Mouse (Mus musculus) midbrain, embryonic 12.5 days (tissue): ENCODE data around the gene Flot2. TPM values are rescaled to one million over a fixed set of nuclear protein-coding genes. Genes with fewer than 3 reads are reported as not detected.

Source experiments
- ATAC-seq: fragments of 200-750 bp; cut with Nextera tagmentation; 2 replicates; pipeline ENCODE4 v1.8.0; 2017; ENCODE audit warnings: low read depth, moderate TSS enrichment, moderate library complexity; ENCODE audit not compliant: low FRiP score
- H3K27ac ChIP-seq: fragments of 300-500 bp; sonication (generic); replicated peaks from 2 replicates; pipeline ENCODE4 v1.5.1; 2016; ENCODE audit warnings: mild to moderate bottlenecking
- H3K27me3 ChIP-seq: fragments of 300-500 bp; sonication (generic); 2 replicates; pipeline ENCODE4 v1.6.1; 2016; ENCODE audit warnings: mild to moderate bottlenecking
- H3K36me3 ChIP-seq: fragments of 300-500 bp; sonication (generic); 2 replicates; pipeline ENCODE4 v1.6.1; 2016
- H3K4me1 ChIP-seq: fragments of 300-500 bp; sonication (generic); 2 replicates; pipeline ENCODE4 v1.6.1; 2016
- H3K4me2 ChIP-seq: fragments of 300-500 bp; sonication (generic); replicated peaks from 2 replicates; pipeline ENCODE4 v1.6.1; 2016; ENCODE audit warnings: mild to moderate bottlenecking, moderate library complexity
- H3K4me3 ChIP-seq: fragments of 300-500 bp; sonication (generic); 2 replicates; pipeline ENCODE4 v1.5.1; 2016; ENCODE audit warnings: mild to moderate bottlenecking
- H3K9ac ChIP-seq: fragments of 300-500 bp; sonication (generic); replicated peaks from 2 replicates; pipeline ENCODE4 v1.6.1; 2016; ENCODE audit warnings: mild to moderate bottlenecking, moderate library complexity
- H3K9me3 ChIP-seq: fragments of 300-500 bp; sonication (generic); 2 replicates; pipeline ENCODE4 v1.6.1; 2016; ENCODE audit warnings: mild to moderate bottlenecking
- WGBS: fragments of 180-500 bp; shearing (Covaris S2); methylation state at CpG from one replicate; pipeline ENCODE4 v1.1.7; 2016; 5-methylcytosine and 5-hydroxymethylcytosine counted together
- microRNA counts: library from miRNA; unstranded; fragments of <30 nt; microRNA quantifications from one replicate; lab custom pipeline; 2017
- microRNA-seq: library from miRNA; unstranded; fragments of <30 nt; microRNA quantifications from one replicate; pipeline ENCODE4, GENCODE M21; 2017
- polyA plus RNA-seq: library from polyadenylated mRNA; unstranded; fragments of >200 nt; fragmentation: Nextera tagmentation; extraction: Ambion mirVana; gene quantifications from 2 replicates; pipeline ENCODE4 v1.2.1, GENCODE M21; 2016

Flot2 gene
- polyA plus RNA-seq, 1 experiment from 2014 or later: 67.0 TPM

GRCm38 (mm10) chr11:78087756-78088281 lies 50.1 kb downstream of the Flot2 start:
- 76% methylated on average over 5 of the region's 5 CpGs for WGBS
- no peak overlapping the region for H3K27ac ChIP-seq

DNA sequence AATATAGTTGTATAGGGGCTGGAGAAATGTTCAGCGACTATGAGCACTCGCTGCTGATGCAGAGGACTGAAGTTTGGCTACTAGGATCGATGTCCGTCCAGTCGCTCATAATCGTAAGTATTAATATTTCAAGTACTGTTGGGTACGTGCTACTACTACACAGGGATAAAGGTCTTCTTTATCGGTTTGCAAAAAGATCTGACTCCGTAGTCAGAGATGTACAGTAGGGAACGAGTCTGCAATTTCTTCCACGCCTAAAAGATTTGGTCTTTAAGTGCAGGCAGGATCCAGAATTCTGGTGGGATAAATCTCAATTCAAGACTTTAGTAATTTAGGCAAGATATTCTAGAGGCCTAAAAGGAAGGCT lies 56.4 kb downstream of the Flot2 start:
- 59% methylated on average over 11 of the region's 11 CpGs for WGBS
- no peak for ATAC-seq
- no peaks in the 10 kb centered on the region for H3K9me3 ChIP-seq
- peak overlapping the region; percentile 83; the same call in 1 of the 2 replicates for H3K27ac ChIP-seq
- peaks cover 24% of the 10 kb centered on the region for H3K4me1 ChIP-seq
- H3K27me3 ChIP-seq: 0 out of 2 replicates have a peak, but pooled peaks cover 3% of the 10 kb centered on the region
- H3K9ac ChIP-seq: peak overlapping the region; percentile 87; the same call in 1 of the 2 replicates
- H3K4me2 ChIP-seq: peak overlapping the region; percentile 86
- H3K36me3 ChIP-seq: no peaks in the 10 kb centered on the region
- H3K4me3 ChIP-seq: peak overlapping the region; percentile 80

More at GRCm38 (mm10) chr11:78087756-78088281, 50.1 kb downstream of the Flot2 start:
- Histone ChIP-seq H3K4me3 (no peak overlapping the region), H3K9ac (no peak overlapping the region), H3K4me1 (no peaks in the 10 kb centered on the region), H3K36me3 (no peaks in the 10 kb centered on the region), H3K9me3 (no peaks in the 10 kb centered on the region), H3K27me3 (peaks cover 13% of the 10 kb centered on the region), H3K4me2 (no peak overlapping the region)
- ATAC-seq: no peak

DNA sequence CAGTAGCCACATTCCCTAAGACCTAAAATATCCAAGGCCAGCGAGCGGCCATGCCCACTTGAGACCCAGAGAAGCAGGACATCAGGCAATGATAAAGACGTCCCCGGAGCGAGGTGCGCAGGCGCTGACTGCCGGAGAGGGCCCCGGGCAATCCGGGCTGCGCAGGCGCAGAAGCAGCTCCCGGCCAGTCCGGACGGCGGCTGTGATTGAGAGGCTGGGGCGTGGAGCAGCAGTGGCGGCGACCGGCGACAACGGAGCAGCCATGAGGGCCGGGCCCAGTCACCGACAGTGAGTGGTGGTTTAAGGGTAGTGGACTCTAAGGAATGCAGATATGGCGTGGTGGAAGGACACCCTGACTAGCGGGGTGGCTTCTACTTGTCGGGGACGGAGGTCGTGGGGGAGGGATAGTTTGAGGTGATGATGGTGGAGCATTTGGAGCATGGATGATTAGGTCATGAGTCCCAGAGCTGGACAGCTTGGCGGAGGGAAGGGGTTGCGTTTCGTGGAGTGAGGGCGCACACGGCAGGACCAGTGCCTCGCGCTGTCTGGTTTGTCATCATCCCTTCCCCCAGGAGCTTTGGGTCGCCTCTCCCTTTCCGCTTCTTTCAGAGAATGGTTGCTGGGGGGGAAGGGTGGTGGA lies 56.9 kb downstream of the Flot2 start, which contains the start of gene Fam222b:
TSS of gene Fam222b (plus strand) at position 157 of the 640 bp plus-strand sequence.
- Histone ChIP-seq H3K4me1 (peaks cover 24% of the 10 kb centered on the region), H3K4me3 (peak within 1 kb of the TSS; percentile 80), H3K36me3 (no peaks in the 10 kb centered on the region), H3K4me2 (peak within 1 kb of the TSS; percentile 86), H3K27ac (peak within 1 kb of the TSS; percentile 83), H3K9ac (peak within 1 kb of the TSS; percentile 87), H3K9me3 (no peaks in the 10 kb centered on the region), H3K27me3 (0 out of 2 replicates have a peak, but pooled peaks cover 3% of the 10 kb centered on the region)
- WGBS: under 1% methylated on average over 38 of the region's 38 CpGs
- ATAC-seq: peak; percentile 90

- 0 out of 2 replicates have a peak, but pooled peaks cover 3% of the 10 kb centered on the region for H3K27me3 ChIP-seq
- peaks cover 24% of the 10 kb centered on the region for H3K4me1 ChIP-seq
- H3K4me2 ChIP-seq: peak overlapping the region; percentile 86
- WGBS: 25% methylated on average over 5 of the region's 5 CpGs
- no peaks in the 10 kb centered on the region for H3K36me3 ChIP-seq
- H3K27ac ChIP-seq: peak overlapping the region; percentile 83
- H3K4me3 ChIP-seq: peak overlapping the region; percentile 80
- ATAC-seq: peak; percentile 41; the same call in 1 of the 2 replicates
- no peaks in the 10 kb centered on the region for H3K9me3 ChIP-seq
- H3K9ac ChIP-seq: peak overlapping the region; percentile 87
These were observed 57.4 kb downstream of the Flot2 start for GRCm38 (mm10) chr11:78095144-78095516.

DNA sequence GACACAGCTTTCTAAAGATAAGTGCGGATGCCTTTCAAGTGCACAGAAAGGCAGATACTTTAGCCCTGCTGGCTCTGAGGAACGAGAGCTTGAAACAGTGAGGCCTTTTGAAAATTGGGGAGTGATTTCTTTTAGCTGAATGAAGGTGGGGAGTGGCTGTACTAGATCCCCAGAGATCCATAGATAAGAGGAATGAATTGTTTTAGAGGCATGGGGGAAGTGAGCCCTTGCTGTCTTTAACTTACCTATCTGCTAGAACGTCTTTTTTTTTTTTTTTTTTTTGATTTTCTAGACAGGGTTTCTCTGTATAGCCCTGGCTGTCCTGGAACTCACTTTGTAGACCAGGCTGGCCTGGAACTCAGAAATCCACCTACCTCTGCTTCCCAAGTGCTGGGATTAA lies 59.3 kb downstream of the Flot2 start:
- no peak overlapping the region for H3K4me3 ChIP-seq
- H3K4me1 ChIP-seq: peaks cover 24% of the 10 kb centered on the region
- 63% methylated on average over 3 of the region's 3 CpGs for WGBS
- peak overlapping the region; percentile 87; the same call in 1 of the 2 replicates for H3K9ac ChIP-seq
- no peak for ATAC-seq
- no peaks in the 10 kb centered on the region for H3K36me3 ChIP-seq
- H3K27ac ChIP-seq: no peak overlapping the region
- H3K4me2 ChIP-seq: peak overlapping the region; percentile 86
- H3K9me3 ChIP-seq: no peaks in the 10 kb centered on the region
- H3K27me3 ChIP-seq: 0 out of 2 replicates have a peak, but pooled peaks cover 3% of the 10 kb centered on the region

- Histone ChIP-seq H3K9ac (no peak overlapping the region), H3K9me3 (no peaks in the 10 kb centered on the region), H3K4me1 (peaks cover 17% of the 10 kb centered on the region), H3K36me3 (peaks cover 3% of the 10 kb centered on the region; the same call in 1 of the 2 replicates), H3K27me3 (no peaks in the 10 kb centered on the region), H3K4me3 (no peak overlapping the region), H3K4me2 (no peak overlapping the region), H3K27ac (no peak overlapping the region)
- no peak for ATAC-seq
- WGBS: 91% methylated on average over 11 of the region's 11 CpGs
These were observed 63.0 kb downstream of the Flot2 start for GRCm38 (mm10) chr11:78100746-78101145.

DNA sequence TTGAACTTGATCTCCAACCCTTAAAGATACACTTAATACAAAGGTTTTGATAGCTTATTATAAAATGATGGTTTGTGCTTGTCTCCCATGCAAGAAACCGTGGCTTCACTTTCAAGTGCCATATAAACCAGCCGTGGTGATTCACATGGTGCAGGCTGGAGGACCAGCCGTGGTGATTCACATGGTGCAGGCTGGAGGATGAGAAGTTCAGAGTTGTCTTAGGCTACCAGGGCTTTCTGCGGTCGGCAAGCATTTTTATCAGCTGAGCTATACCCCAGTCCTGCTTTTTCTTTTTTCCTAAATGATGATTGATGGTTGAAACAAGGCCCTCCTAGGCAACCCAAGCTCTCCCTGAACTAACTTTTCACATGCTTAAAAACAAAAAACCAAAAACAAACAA lies 64.4 kb downstream of the Flot2 start:
- H3K36me3 ChIP-seq: peaks cover 13% of the 10 kb centered on the region
- H3K9ac ChIP-seq: no peak overlapping the region
- H3K4me1 ChIP-seq: peaks cover 4% of the 10 kb centered on the region
- no peak overlapping the region for H3K4me3 ChIP-seq
- no peak overlapping the region for H3K27ac ChIP-seq
- WGBS: 90% methylated on average over 5 of the region's 5 CpGs
- no peak for ATAC-seq
- no peaks in the 10 kb centered on the region for H3K27me3 ChIP-seq
- H3K4me2 ChIP-seq: no peak overlapping the region
- H3K9me3 ChIP-seq: no peaks in the 10 kb centered on the region

DNA sequence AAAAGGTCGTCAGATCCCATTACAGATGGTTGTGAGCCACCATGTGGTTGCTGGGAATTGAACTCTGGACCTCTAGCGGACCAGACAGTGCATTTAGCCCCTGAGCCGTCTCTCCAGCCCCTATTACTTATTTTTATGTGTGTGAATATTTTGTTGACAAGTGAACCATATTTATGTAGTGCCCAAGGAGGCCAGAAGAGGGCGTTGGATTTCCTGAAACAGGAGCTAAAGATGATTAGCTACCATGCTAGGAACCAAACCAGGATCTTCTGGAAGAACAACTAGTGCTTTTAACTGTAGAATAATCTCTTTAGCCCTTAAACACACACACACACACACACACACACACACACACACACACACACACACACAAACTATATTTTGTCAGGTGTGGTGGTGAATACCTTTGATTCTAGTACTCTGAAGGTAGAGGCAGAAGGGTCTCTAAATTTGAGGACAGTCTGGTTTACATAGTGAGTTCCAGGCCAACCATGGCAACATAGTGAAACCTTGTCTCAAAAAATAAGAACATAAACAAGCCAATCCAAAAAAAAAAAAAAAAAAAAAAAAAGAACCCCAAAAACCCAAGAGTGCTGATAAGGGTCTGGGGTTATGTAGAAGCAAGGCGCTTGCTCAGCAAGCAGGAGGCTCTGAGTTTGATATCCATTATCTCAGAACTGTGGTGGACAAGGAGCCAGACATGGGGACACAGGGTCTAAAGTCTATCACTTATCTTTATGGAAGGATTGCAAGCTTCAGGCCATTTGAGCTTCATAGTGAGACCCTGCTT lies 65.4 kb downstream of the Flot2 start:
- Histone ChIP-seq H3K36me3 (peaks cover 13% of the 10 kb centered on the region), H3K4me3 (no peak overlapping the region), H3K9me3 (no peaks in the 10 kb centered on the region), H3K4me2 (no peak overlapping the region), H3K27ac (no peak overlapping the region), H3K4me1 (no peaks in the 10 kb centered on the region), H3K9ac (no peak overlapping the region), H3K27me3 (no peaks in the 10 kb centered on the region)
- WGBS: 74% methylated on average over 5 of the region's 5 CpGs
- ATAC-seq: no peak

DNA sequence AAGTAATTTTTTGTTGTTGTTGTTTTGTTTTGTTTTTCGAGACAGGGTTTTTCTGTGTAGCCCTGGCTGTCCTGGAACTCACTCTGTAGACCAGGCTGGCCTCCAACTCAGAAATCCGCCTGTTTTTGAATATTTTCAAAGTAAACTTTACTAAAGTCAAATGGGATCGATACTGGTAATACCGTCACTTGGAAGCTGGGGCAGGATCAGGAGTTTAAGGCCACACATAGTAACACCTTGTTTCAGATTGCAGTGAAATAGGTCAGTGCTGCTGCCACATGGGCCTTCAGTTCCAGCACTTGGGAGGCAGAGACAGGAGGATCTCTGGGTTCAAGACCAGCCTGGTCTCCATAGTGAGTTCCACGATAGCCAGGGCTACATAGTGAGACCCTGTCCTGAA lies 66.8 kb downstream of the Flot2 start:
- Histone ChIP-seq H3K36me3 (peaks cover 13% of the 10 kb centered on the region), H3K4me3 (no peak overlapping the region), H3K27ac (no peak overlapping the region), H3K9me3 (no peaks in the 10 kb centered on the region), H3K4me2 (no peak overlapping the region), H3K9ac (no peak overlapping the region), H3K27me3 (no peaks in the 10 kb centered on the region), H3K4me1 (no peaks in the 10 kb centered on the region)
- no peak for ATAC-seq
- WGBS: 96% methylated on average over 5 of the region's 5 CpGs

MicroRNA genes within 50 kb of the gene (microRNA counts, 519-probe panel; counts per million panel counts)
- microRNA mmu-miR-144 (lab: Ali Mortazavi, UCI) (not detected), microRNA mmu-miR-451 (lab: Ali Mortazavi, UCI) (3,497 counts per million, percentile 19 among the panel's probes with 10 or more counts)

Small RNAs within 50 kb of the gene (microRNA-seq; reads per million reads assigned to microRNA genes)
- gene Mir144: 27.6 reads per million, percentile 37 among the genes with 10 or more reads in this experiment
- not detected for gene Mir451a
- gene Mir451b: not detected

Other genes starting within 250 kb of the Flot2 start
- gene Pipox, start 143.8 kb upstream of the Flot2 start, polyA plus RNA-seq: 12.0 and 14.4 TPM in 2 replicates
- 39.5 and 40.3 TPM in 2 replicates for gene Sez6, start 107.1 kb upstream of the Flot2 start, polyA plus RNA-seq
- gene Phf12, start 55.2 kb upstream of the Flot2 start, polyA plus RNA-seq: 30.8 and 31.0 TPM in 2 replicates
- gene Dhrs13, start 5.7 kb upstream of the Flot2 start, polyA plus RNA-seq: 21.9 and 23.1 TPM in 2 replicates
- gene Eral1, start 42.5 kb downstream of the Flot2 start, polyA plus RNA-seq: 33.4 and 33.6 TPM in 2 replicates
- gene Fam222b, start 56.7 kb downstream of the Flot2 start, polyA plus RNA-seq: 24.9 and 27.4 TPM in 2 replicates
- 126 and 138 TPM in 2 replicates for gene Traf4, start 127.7 kb downstream of the Flot2 start, polyA plus RNA-seq
- gene Nek8, start 138.7 kb downstream of the Flot2 start, polyA plus RNA-seq: 8.2 and 9.4 TPM in 2 replicates
- gene Tlcd1, start 138.8 kb downstream of the Flot2 start, polyA plus RNA-seq: 6.0 and 8.0 TPM in 2 replicates
- gene Rpl23a, start 145.7 kb downstream of the Flot2 start, polyA plus RNA-seq: 905 and 958 TPM in 2 replicates
- 54.9 and 68.1 TPM in 2 replicates for gene Rab34, start 150.5 kb downstream of the Flot2 start, polyA plus RNA-seq
- 1.4 and 2.3 TPM in 2 replicates for gene Proca1, start 155.5 kb downstream of the Flot2 start, polyA plus RNA-seq
- 49.1 and 53.8 TPM in 2 replicates for gene Sdf2, start 207.8 kb downstream of the Flot2 start, polyA plus RNA-seq
- 37.5 and 42.2 TPM in 2 replicates for gene Supt6, start 208.1 kb downstream of the Flot2 start, polyA plus RNA-seq
- 79.0 and 80.0 TPM in 2 replicates for gene 2610507B11Rik, start 223.8 kb downstream of the Flot2 start, polyA plus RNA-seq